Mouse (Mus musculus) liver, adult 2 months (tissue): Measurements from ENCODE around the gene Arhgap22.
A peak's percentile ranks its signal among the peaks of the same experiment; 100 is the strongest.

ENCODE experiments used
- CTCF ChIP-seq: fragments of 200-500 bp; IDR thresholded peaks from 2 replicates; pipeline ENCODE4 v1.5.1; 2011; ENCODE audit warnings: low read depth, low read length, control low read depth
- POLR2A ChIP-seq: fragments of 200-500 bp; IDR thresholded peaks from 2 replicates; pipeline ENCODE4 v1.6.1; 2011; ENCODE audit warnings: low read length, control low read depth; ENCODE audit not compliant: insufficient read depth; ENCODE audit errors: extremely low read depth

DNA sequence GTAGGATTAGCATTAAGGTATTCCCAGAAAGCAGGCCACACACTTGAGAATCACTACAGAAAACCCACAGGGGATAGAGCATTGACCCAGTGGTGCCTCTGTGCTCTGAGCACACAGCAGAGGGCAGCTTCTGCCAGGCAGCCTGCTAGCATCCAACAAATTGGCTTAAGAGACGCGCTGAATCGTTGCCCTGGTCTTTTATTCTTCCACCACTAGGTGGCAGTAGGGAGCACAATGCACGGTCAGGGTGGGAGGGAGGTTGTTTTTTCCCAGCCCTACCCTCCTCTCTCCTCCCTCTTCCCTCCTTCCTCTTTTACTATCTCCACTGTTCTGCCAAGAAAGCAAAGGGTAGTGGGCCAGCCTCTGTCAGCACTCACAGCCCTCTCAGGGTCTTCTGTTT is 99.8 kb downstream of the Arhgap22 start:
- TF ChIP-seq CTCF (peak; percentile 90), POLR2A (no peak)
